Mouse (Mus musculus) urinary bladder, postnatal 25 days (tissue): ENCODE data around the gene Elac2.

Experiments used
- DNase-seq: peaks from one replicate; pipeline ENCODE4 v3.0.0; 2022; ENCODE audit warnings: low spot score

Gene Elac2

GRCm38 (mm10) chr11:65022771-65023170 lies 43.9 kb downstream of the Elac2 start:
- DNase-seq = no peak

DNA sequence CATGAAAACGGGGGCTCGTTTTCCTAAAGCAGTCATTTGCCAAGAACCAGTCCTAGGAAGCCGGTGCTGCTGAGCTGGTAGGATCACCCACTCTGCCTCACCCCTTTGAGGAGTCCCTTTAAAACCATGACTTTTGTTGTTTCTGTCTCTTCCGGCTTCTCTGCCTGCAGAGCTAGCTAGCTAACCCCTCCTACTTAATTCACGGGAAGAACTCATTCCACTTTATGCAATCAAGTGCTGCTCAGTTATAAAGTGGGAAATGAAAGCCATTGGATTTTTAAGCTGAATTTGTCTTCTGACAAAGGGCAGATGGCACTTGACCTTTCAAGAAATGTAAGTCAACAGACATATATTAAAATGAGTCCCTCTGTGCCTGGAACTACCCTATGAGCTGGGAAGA lies 49.2 kb downstream of the Elac2 start:
- DNase-seq = no peak

GRCm38 (mm10) chr11:65030201-65030600 lies 51.4 kb downstream of the Elac2 start:
- DNase-seq = no peak

GRCm38 (mm10) chr11:65032221-65032620 lies 53.4 kb downstream of the Elac2 start:
- DNase-seq = no peak

GRCm38 (mm10) chr11:65038996-65039395 lies 60.2 kb downstream of the Elac2 start:
- DNase-seq = no peak

- no peak for DNase-seq
Observed at GRCm38 (mm10) chr11:65039517-65040095, 60.8 kb downstream of the Elac2 start.

DNA sequence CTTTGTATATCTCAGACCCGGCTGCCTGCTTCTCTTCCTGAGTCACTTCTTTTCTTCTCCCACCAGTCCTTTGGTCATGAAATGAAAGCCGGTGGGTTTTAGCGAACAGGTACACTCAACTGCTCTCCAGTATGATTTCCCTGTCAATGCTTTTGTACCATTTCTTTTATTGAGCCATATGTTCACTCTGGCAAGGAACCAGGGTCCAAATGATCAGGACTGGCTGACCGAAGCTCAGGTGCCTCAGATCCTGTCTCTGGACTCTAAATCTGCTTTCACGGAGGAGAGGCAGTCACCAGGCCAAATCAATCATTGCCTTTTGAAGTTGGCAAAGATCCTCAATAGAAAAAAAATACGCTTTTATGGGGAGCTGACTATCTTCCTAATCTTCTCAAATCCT lies 61.7 kb downstream of the Elac2 start:
- no peak for DNase-seq

DNA sequence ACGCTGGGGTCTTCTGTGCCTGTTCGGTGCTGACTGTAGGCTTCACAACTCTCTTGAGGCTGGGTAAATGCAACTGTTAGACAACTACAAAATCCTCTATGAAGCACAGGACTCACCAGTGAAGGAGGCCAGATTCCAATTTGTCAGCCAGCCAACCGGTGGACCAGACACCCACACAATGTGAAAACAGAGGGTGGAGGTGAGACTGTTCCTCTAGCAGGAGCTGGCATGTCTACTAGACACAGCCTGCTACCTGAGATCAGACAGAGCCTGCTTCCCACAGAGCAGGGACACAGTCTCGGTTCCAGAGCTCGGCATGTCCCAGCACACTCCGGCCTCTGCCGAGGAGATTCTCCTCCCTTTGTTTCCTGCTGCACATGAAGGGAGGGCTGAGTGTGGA lies 70.3 kb downstream of the Elac2 start:
- no peak for DNase-seq

DNA sequence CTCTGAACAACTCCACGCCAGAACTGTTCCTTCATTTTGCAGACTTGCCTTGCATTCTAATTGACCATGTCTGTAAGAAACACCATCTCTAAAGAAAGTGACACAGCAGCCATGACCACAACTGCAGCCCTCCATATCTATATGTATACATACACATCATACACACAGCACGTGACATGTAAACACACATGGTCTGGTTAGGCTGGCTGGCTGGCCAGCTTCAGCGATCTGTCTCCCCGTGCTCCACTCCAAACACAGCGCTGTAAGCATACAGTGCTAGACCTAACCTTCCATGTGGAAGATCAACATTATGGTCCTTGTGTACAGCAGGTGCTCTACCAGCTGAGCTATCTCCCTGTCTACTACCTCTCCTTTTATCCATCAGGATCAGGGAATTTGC lies 72.0 kb downstream of the Elac2 start:
- DNase-seq = no peak
